Mouse (Mus musculus): ENCODE measurements around the gene Rcn3.

DNA sequence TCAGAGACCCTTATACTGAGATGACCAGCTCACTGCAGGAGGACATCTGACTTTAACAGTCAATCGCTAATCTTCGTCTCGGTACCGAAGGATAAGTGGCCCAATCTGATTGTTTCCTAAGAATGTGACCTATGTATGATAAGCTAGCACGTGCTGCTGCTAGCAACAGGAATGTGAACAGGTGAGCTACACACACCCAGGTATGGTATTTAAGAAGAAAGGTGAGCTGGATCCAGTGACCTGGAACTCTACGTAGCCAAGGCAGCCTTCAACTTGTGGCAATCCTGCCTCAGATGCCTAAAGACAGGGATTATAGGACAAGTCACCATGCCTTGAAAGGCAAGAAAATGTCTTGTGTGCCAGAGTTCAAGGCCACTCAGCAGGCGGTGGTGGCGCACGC is 53.6 kb downstream of the Rcn3 start:
- TF ChIP-seq CTCF (IDR thresholded peaks at IDR 0.05; ENCODE audit: extremely low read depth, insufficient read depth, low read length) (no peak), POLR2A (IDR thresholded peaks at IDR 0.05; ENCODE audit: extremely low read depth, insufficient read depth, low read length) (no peak)

Measured in cortical plate, adult 2 months (tissue).